Mouse (Mus musculus) embryo, embryonic 11 days (tissue): Measurements from ENCODE around the gene Qk.

Experiments
- DNase-seq: peaks from one replicate; pipeline ENCODE4 v3.0.0-alpha.2; 2015

Qk gene

DNA sequence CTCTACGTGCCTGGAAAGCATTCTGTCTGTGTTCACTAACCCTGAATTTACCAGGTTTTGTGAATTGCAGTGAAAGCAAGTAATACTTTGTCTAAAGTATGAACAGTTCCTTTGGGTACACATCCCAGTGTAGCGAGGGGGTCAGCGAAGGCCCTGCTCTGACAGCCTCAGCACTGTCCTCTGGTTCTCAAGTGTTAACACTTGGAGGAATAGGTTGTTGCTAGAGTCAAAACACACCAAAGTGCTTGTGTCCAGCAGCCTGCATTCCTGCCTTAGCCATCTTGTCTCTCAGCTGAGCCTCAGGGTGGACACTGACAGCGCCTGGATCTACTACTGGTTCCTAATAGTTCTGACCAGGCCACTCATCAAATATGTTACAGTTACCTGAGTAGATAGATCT, 6.3 kb upstream of the Qk start:
- no peak for DNase-seq

DNA sequence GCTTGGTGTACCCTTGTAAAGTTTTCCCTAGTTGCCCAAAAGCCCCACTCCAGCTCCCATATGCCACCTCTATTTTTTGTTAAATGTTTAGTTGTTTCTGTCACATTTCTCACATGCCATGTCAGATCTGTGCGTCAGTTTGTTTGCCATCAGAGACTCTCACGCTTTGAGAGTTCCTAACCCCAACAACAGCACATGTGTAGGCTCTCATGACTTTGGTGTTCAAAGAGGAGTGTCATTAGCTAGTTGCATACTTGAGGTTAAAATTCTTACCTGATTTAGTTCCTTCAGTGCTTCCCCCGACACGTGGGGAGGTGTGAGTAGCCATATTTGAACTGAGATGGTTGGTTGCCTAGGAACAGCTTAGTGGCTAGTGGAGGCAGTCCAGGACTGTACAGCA, 2.1 kb upstream of the Qk start:
- no peak for DNase-seq

- DNase-seq, result no peak
Observed at GRCm38 (mm10) chr17:10321092-10321491, 1.4 kb upstream of the Qk start.

- no peak for DNase-seq
Observed at GRCm38 (mm10) chr17:10320456-10320790, 769 bp upstream of the Qk start.

DNA sequence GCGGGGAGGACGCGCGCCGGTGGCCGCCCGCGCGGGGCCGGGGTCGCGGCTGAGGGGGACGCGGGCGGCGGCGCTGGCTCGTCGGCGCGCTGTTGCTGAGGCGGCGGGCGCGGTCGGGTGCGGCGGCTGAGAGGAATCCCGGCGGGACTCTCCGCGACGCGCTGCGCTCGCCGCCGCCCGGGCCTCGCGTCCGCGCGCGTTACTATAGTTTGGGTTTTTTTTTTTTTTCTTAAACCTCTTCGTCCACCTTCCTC, 296 bp downstream of the Qk start:
- no peak for DNase-seq

DNA sequence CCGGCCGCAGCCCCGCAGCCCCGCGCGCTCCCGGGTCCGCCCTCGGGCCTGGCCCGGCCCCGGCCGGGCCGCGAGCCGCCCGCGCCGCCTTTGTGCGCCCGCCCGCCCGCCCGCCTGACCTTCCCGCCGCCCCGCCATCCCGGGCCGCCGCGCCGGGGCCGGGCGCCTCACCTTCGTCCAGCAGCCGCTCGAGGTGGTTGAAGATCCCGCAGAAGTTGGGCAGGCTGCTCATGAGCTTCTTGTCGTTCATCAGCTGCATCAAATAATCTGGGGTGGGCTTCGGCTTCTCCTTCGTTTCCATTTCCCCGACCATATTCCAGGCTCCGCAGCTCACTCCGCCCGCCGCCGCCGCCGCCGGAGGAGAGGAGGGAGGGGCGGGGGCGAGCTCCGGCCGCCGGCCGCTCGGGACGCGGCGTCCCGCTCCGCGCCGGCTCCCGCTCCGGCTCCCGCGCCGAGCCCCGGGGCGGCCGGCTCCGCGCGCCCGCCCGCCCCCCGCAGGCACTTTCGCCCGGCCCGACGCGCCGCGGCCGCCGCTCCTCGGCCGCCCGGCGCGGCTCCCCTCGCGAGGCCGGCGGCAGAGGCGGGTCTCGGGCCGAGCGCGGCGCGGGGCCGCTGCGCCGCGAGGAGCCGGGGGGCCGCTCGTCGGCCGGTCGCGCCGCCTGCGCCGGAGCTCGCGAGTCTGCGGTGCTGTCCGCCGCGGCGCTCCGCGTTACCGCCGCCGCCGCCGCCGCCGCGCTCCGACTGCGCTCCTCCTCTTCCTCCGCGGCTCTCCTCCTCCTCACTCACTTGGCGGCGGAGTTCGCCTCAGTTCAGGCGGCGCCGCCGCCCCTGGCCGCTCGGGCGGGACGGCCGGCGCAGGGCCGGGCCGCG, 858 bp downstream of the Qk start:
- peak; percentile 87 for DNase-seq

GRCm38 (mm10) chr17:10317981-10318551, 1.6 kb downstream of the Qk start:
- peak; percentile 74 for DNase-seq

DNA sequence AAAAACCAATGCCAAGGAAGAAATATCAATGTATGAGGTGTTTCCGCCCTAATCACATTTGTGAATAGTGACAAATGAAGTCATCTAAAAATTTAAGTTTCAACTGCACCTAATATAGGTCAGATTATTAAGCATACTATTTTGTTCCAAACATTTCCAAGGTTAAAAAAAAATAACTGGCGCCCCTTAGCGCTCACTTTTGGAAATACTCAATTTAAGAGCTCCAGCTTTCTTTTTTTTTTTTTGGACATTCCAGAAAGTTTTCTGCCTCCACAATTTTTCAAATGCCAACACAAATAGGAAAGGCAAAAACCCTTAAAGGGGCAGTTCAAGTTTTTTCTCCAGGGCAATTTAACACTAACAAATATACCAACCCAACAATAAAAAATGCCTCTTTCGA, 2.5 kb downstream of the Qk start:
- DNase-seq, result peak; percentile 81

DNA sequence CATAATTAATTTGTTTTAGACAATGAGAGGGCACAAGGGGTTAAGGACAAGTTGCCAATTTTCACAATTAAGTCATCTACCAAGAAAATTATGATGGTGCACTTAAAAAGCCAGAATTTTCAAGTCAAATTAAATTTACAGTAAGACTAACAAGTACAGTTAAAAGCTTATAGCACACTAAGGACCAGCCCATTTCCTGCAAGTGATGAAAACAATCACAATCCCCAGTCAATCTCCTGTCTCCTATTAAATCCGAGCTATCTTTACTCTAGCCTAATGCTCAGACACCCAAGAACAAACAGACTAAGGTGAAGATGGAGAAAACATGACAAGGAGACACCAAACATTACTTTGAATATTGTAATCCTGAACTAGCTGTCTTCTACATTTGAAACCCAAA, 3.2 kb downstream of the Qk start:
- DNase-seq, result no peak

GRCm38 (mm10) chr17:10310046-10310445, 9.6 kb downstream of the Qk start:
- DNase-seq, result no peak

- DNase-seq, result peak; percentile 47
Observed at GRCm38 (mm10) chr17:10309135-10309623, 10.5 kb downstream of the Qk start.

- DNase-seq, result no peak
Observed at GRCm38 (mm10) chr17:10306424-10306823, 13.2 kb downstream of the Qk start.

DNA sequence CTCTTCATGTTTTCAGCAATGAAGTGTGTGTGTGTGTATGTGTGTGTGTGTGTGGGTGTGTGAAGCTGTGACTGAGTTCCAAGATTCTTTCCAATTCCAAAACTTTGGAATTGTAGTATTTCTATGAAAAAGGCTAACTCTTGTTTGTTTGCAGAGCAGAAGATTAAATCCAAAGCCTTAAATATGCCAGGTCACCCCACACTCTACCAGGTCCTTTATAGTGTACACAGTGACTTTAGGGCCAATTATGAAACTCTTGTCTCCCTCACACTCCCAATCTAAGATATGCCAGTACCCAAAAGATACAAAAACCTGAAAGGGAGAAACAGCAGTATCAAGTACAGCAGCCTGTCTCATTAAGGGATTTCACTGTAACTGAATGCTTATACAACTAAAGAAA, 15.7 kb downstream of the Qk start:
- no peak for DNase-seq

GRCm38 (mm10) chr17:10300968-10301795, 18.5 kb downstream of the Qk start:
- DNase-seq, result no peak

- no peak for DNase-seq
Observed at GRCm38 (mm10) chr17:10299396-10299795, 20.3 kb downstream of the Qk start.

GRCm38 (mm10) chr17:10292520-10292919, 27.1 kb downstream of the Qk start:
- DNase-seq, result no peak

- DNase-seq, result no peak
Observed at GRCm38 (mm10) chr17:10284772-10285171, 34.9 kb downstream of the Qk start.

- no peak for DNase-seq
Observed at GRCm38 (mm10) chr17:10279532-10279931, 40.1 kb downstream of the Qk start.

GRCm38 (mm10) chr17:10269518-10269917, 50.1 kb downstream of the Qk start:
- DNase-seq, result no peak

GRCm38 (mm10) chr17:10268468-10268867, 51.2 kb downstream of the Qk start:
- no peak for DNase-seq

GRCm38 (mm10) chr17:10266207-10266606, 53.4 kb downstream of the Qk start:
- no peak for DNase-seq

- DNase-seq, result no peak
Observed at GRCm38 (mm10) chr17:10251252-10251958, 68.2 kb downstream of the Qk start.

DNA sequence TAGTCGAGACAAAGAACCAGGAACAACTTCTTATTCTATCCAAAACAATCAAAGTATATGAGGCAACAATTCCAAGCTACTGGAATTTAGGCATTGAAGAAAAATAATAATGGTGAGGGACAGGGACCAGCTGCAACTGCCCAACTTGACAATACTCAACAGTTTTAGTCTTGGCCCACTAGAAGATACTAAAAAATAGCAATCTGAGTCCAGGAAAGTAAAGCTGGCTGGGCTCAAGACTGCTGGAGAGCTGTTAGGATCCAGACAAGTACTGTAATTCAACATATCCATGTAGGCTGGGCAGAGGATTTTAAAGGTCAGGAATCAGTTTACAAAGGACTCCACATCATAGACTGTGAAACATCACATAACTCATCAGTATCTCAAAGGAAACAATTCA, 79.6 kb downstream of the Qk start:
- DNase-seq, result no peak
